Mouse (Mus musculus) embryonic facial prominence, embryonic 12.5 days (tissue): ENCODE results near the gene Limd2. TPM values are rescaled to one million over a fixed set of nuclear protein-coding genes. Genes with fewer than 3 reads are reported as not detected.
A peak's percentile ranks its signal among the peaks of the same experiment; 100 is the strongest.
"Not testable (repeated sequence)": the region's sequence is repeated elsewhere in the genome, so short reads cannot be mapped to it uniquely, and the experiment has no call there.

Experiments used
- ATAC-seq: fragments of 200-750 bp; cut with Nextera tagmentation; 2 replicates; pipeline ENCODE4 v1.8.0; 2017; ENCODE audit not compliant: insufficient number of reproducible peaks, insufficient read depth, low FRiP score, low TSS enrichment
- H3K27ac ChIP-seq: fragments of 300-500 bp; sonication (generic); 2 replicates; pipeline ENCODE4 v1.5.1; 2016; ENCODE audit warnings: mild to moderate bottlenecking
- H3K27me3 ChIP-seq: fragments of 300-500 bp; sonication (generic); 2 replicates; pipeline ENCODE4 v1.6.1; 2016; ENCODE audit warnings: mild to moderate bottlenecking, moderate library complexity
- H3K36me3 ChIP-seq: fragments of 300-500 bp; sonication (generic); 2 replicates; pipeline ENCODE4 v1.6.1; 2016; ENCODE audit warnings: mild to moderate bottlenecking
- H3K4me1 ChIP-seq: fragments of 300-500 bp; sonication (generic); 2 replicates; pipeline ENCODE4 v1.6.1; 2016
- H3K4me2 ChIP-seq: fragments of 300-500 bp; sonication (generic); replicated peaks from 2 replicates; pipeline ENCODE4 v1.6.1; 2016; ENCODE audit warnings: mild to moderate bottlenecking, moderate library complexity
- H3K4me3 ChIP-seq: fragments of 300-500 bp; sonication (generic); 2 replicates; pipeline ENCODE4 v1.5.1; 2016; ENCODE audit warnings: mild to moderate bottlenecking
- H3K9ac ChIP-seq: fragments of 300-500 bp; sonication (generic); 2 replicates; pipeline ENCODE4 v1.6.1; 2016; ENCODE audit warnings: mild to moderate bottlenecking, moderate library complexity
- H3K9me3 ChIP-seq: fragments of 300-500 bp; sonication (generic); 2 replicates; pipeline ENCODE4 v1.6.1; 2016; ENCODE audit warnings: mild to moderate bottlenecking, moderate library complexity
- WGBS: fragments of 180-500 bp; shearing (Covaris S2); methylation state at CpG from one replicate; pipeline ENCODE4 v1.1.7; 2016; 5-methylcytosine and 5-hydroxymethylcytosine counted together
- polyA plus RNA-seq: library from polyadenylated mRNA; unstranded; fragments of >200 nt; fragmentation: Nextera tagmentation; extraction: Ambion mirVana; gene quantifications from 2 replicates; pipeline ENCODE4 v1.2.1, GENCODE M21; 2016

The Limd2 gene
- polyA plus RNA-seq, 1 experiment from 2014 or later: 467 TPM

GRCm38 (mm10) chr11:106155761-106156160 lies 4.9 kb downstream of the Limd2 start:
- ATAC-seq: no peak
- Histone ChIP-seq H3K27me3 (no peaks in the 10 kb centered on the region), H3K9ac (no peak overlapping the region), H3K4me2 (no peak overlapping the region), H3K9me3 (no peaks in the 10 kb centered on the region), H3K36me3 (peaks cover 74% of the 10 kb centered on the region), H3K27ac (peak overlapping the region; percentile 17; the same call in 1 of the 2 replicates), H3K4me1 (peaks cover 26% of the 10 kb centered on the region), H3K4me3 (no peak overlapping the region)
- 62% methylated on average over 3 of the region's 3 CpGs for WGBS

DNA sequence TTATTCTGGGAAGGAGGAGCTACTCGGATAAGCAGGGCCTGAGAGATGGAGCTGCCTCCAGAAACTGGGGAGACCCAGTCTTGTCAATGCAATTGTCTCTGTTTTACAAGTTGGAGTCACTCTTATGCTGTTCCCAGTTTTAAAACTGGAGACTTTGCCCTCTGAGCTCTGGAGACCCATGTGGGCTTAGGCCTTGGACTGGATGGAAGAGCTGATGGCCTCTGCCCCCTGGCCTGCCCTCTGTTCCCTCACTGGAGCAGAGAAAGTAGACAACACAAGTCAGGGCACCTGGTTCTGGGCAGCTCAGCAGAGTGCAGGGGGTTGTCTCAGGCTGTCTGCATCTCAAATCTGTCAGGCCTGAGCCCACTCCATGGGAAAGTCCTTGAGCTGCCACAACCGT lies 5.9 kb downstream of the Limd2 start:
- Histone ChIP-seq H3K9ac (no peak overlapping the region), H3K27ac (peak overlapping the region; percentile 47; the same call in 1 of the 2 replicates), H3K9me3 (no peaks in the 10 kb centered on the region), H3K4me2 (no peak overlapping the region), H3K27me3 (no peaks in the 10 kb centered on the region), H3K4me3 (no peak overlapping the region), H3K36me3 (peaks cover 84% of the 10 kb centered on the region), H3K4me1 (peaks cover 25% of the 10 kb centered on the region)
- 65% methylated on average over 2 of the region's 2 CpGs for WGBS
- no peak for ATAC-seq

DNA sequence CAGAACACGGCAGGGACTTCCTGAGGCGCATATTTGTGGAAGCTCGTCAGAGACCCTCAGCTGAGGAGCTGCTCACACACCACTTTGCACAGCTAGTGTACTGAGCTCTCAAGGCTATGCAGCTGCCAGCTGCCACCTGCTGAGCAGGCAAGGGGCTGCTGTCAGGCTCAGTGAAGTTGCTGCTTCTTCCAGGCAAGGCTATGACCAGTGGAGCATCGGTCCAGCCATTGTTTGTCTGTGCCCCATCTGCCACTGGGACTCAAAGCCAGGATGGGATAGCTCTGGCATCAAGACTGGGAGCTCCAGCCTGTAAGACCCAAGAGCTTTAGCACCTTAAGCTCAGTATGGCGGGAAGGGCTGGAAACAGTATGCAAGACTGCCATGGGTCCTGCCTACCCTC lies 6.6 kb downstream of the Limd2 start:
- H3K4me2 ChIP-seq: no peak overlapping the region
- 0 out of 2 replicates have a peak overlapping the region, but pooled peaks have one; percentile 36 for H3K27ac ChIP-seq
- 78% methylated on average over 5 of the region's 5 CpGs for WGBS
- peaks cover 90% of the 10 kb centered on the region for H3K36me3 ChIP-seq
- peaks cover 24% of the 10 kb centered on the region for H3K4me1 ChIP-seq
- no peak for ATAC-seq
- H3K9me3 ChIP-seq: no peaks in the 10 kb centered on the region
- no peak overlapping the region for H3K9ac ChIP-seq
- H3K4me3 ChIP-seq: no peak overlapping the region
- H3K27me3 ChIP-seq: no peaks in the 10 kb centered on the region

DNA sequence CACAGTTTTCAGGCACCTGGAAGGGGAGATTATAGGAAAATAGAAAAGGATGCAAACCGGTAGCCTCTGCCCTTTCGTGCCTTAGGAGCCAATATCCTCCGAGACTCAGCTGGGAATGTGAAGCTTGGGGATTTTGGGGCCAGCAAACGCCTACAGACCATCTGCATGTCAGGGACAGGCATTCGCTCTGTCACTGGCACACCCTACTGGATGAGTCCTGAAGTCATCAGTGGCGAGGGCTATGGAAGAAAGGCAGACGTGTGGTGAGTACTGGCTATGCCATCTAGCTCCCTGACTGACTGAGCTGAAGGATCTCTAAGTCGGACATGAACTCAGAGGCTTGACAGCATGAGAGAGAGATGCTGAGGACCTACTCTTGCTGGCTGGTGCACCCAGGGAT lies 8.5 kb downstream of the Limd2 start:
- no peak for ATAC-seq
- H3K4me1 ChIP-seq: peaks cover 12% of the 10 kb centered on the region
- H3K9ac ChIP-seq: no peak overlapping the region
- H3K27ac ChIP-seq: no peak overlapping the region
- H3K4me2 ChIP-seq: no peak overlapping the region
- no peaks in the 10 kb centered on the region for H3K9me3 ChIP-seq
- no peak overlapping the region for H3K4me3 ChIP-seq
- WGBS: 81% methylated on average over 8 of the region's 8 CpGs
- peaks cover 88% of the 10 kb centered on the region for H3K36me3 ChIP-seq
- H3K27me3 ChIP-seq: no peaks in the 10 kb centered on the region

DNA sequence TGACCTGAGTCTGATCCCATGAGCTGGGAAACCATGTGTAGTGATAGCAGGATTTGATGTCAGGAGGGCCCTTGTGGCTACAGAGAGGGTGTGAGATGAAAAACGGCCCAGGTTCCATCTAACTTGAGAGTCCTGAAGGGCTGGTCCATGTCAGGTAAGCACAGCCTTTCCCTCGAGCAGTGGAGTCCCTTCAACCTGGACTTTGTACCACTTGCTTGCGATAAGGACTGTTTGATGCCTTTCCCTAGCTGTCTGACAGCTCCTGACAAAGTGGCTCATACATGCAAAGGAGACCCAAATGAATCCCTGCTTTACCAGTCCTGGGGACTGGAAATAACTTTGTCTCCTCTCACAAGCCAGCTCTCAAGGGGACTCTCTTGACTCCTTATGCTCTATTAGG lies 9.4 kb downstream of the Limd2 start:
- Histone ChIP-seq H3K27me3 (no peaks in the 10 kb centered on the region), H3K4me1 (peaks cover 3% of the 10 kb centered on the region; the same call in 1 of the 2 replicates), H3K4me2 (no peak overlapping the region), H3K27ac (no peak overlapping the region), H3K9me3 (no peaks in the 10 kb centered on the region), H3K4me3 (no peak overlapping the region), H3K9ac (no peak overlapping the region), H3K36me3 (peaks cover 79% of the 10 kb centered on the region)
- 92% methylated on average over 3 of the region's 3 CpGs for WGBS
- no peak for ATAC-seq

- 38% methylated on average over 8 of the region's 8 CpGs for WGBS
- peak overlapping the region; percentile 70 for H3K27ac ChIP-seq
- H3K4me3 ChIP-seq: no peak overlapping the region
- no peaks in the 10 kb centered on the region for H3K9me3 ChIP-seq
- peaks cover 6% of the 10 kb centered on the region; the same call in 1 of the 2 replicates for H3K4me1 ChIP-seq
- peaks cover 10% of the 10 kb centered on the region for H3K36me3 ChIP-seq
- H3K27me3 ChIP-seq: no peaks in the 10 kb centered on the region
- H3K4me2 ChIP-seq: peak overlapping the region; percentile 12; the same call in 1 of the 2 replicates
- 0 out of 2 replicates have a peak, but pooled peaks have one; percentile 22 for ATAC-seq
- no peak overlapping the region for H3K9ac ChIP-seq
These were observed 25.8 kb downstream of the Limd2 start for GRCm38 (mm10) chr11:106134580-106135528.

- no peak overlapping the region for H3K4me2 ChIP-seq
- no peak overlapping the region for H3K9ac ChIP-seq
- H3K4me3 ChIP-seq: no peak overlapping the region
- WGBS: 94% methylated on average over 5 of the region's 5 CpGs
- H3K9me3 ChIP-seq: no peaks in the 10 kb centered on the region
- no peaks in the 10 kb centered on the region for H3K27me3 ChIP-seq
- H3K4me1 ChIP-seq: peaks cover 6% of the 10 kb centered on the region; the same call in 1 of the 2 replicates
- peaks cover 18% of the 10 kb centered on the region for H3K36me3 ChIP-seq
- ATAC-seq: no peak
- no peak overlapping the region for H3K27ac ChIP-seq
These were observed 28.1 kb downstream of the Limd2 start for GRCm38 (mm10) chr11:106132516-106132915.

DNA sequence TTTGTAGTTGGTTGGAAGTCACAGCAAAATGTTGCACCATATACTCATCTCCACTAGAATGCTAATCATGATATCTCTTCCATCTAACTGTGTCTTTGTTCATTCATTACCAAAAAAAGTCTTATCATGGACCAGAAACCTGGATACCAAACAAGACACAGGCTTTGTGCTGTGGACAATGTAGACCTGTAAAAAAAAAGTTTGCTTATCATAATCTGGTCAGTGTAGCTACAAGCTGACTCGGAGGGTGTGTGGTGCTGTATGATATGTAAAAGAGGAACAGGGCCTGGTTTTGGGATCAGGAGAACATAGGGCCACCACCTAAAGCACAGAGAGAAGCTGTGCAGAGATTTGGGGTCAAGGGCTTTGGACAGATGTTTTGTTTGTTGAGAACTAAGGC lies 31.2 kb downstream of the Limd2 start:
- Histone ChIP-seq H3K4me2 (no peak overlapping the region), H3K4me1 (0 out of 2 replicates have a peak, but pooled peaks cover under 1% of the 10 kb centered on the region), H3K36me3 (peaks cover 19% of the 10 kb centered on the region), H3K27me3 (no peaks in the 10 kb centered on the region), H3K9me3 (no peaks in the 10 kb centered on the region), H3K9ac (no peak overlapping the region), H3K27ac (no peak overlapping the region), H3K4me3 (no peak overlapping the region)
- ATAC-seq: no peak
- 98% methylated on average over 1 of the region's 1 CpGs for WGBS

GRCm38 (mm10) chr11:106126727-106127373 lies 33.8 kb downstream of the Limd2 start:
- H3K9ac ChIP-seq, H3K27me3 ChIP-seq, H3K27ac ChIP-seq, H3K9me3 ChIP-seq, H3K4me1 ChIP-seq, H3K4me3 ChIP-seq, H3K4me2 ChIP-seq, ATAC-seq: not testable (repeated sequence)
- WGBS: 94% methylated on average over 5 of the region's 6 CpGs
- peaks cover 43% of the 10 kb centered on the region for H3K36me3 ChIP-seq

DNA sequence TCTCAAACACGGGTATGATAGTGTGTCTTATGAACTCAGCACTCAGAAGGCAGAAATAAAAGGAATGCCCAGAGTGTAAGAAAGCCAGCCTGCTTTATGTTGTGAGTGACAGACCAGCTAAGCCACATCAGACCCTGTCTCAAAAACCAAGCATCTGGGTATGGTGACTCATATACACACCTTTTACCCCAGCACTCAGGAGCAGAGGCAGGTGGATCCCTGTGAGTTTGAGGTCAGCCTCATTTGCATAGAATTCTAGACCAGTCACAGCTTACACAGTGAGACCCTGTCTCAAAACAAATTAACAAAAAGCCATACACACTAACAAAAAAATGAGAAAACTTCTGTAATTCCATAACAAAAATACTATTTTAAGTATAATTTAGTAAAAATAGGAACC lies 34.8 kb downstream of the Limd2 start:
- Histone ChIP-seq H3K36me3 (peaks cover 48% of the 10 kb centered on the region), H3K4me1 (no peaks in the 10 kb centered on the region), H3K27me3 (no peaks in the 10 kb centered on the region), H3K9ac (no peak overlapping the region), H3K27ac (no peak overlapping the region), H3K4me3 (no peak overlapping the region), H3K4me2 (no peak overlapping the region), H3K9me3 (no peaks in the 10 kb centered on the region)
- WGBS: 73% methylated on average over 1 of the region's 1 CpGs
- ATAC-seq: no peak

GRCm38 (mm10) chr11:106124784-106125183 lies 35.9 kb downstream of the Limd2 start:
- Histone ChIP-seq H3K27ac (no peak overlapping the region), H3K4me3 (no peak overlapping the region), H3K27me3 (no peaks in the 10 kb centered on the region), H3K4me2 (no peak overlapping the region), H3K36me3 (peaks cover 48% of the 10 kb centered on the region), H3K9ac (no peak overlapping the region), H3K9me3 (no peaks in the 10 kb centered on the region), H3K4me1 (no peaks in the 10 kb centered on the region)
- 78% methylated on average over 4 of the region's 4 CpGs for WGBS
- ATAC-seq: no peak

- no peak for ATAC-seq
- Histone ChIP-seq H3K4me3 (no peak overlapping the region), H3K36me3 (peaks cover 54% of the 10 kb centered on the region), H3K4me1 (no peaks in the 10 kb centered on the region), H3K27me3 (no peaks in the 10 kb centered on the region), H3K9me3 (no peaks in the 10 kb centered on the region), H3K4me2 (no peak overlapping the region), H3K9ac (no peak overlapping the region), H3K27ac (no peak overlapping the region)
- WGBS: 88% methylated on average over 3 of the region's 3 CpGs
These were observed 37.9 kb downstream of the Limd2 start for GRCm38 (mm10) chr11:106122736-106123135.
